Mouse (Mus musculus): Measurements from ENCODE around the gene Syna.

DNA sequence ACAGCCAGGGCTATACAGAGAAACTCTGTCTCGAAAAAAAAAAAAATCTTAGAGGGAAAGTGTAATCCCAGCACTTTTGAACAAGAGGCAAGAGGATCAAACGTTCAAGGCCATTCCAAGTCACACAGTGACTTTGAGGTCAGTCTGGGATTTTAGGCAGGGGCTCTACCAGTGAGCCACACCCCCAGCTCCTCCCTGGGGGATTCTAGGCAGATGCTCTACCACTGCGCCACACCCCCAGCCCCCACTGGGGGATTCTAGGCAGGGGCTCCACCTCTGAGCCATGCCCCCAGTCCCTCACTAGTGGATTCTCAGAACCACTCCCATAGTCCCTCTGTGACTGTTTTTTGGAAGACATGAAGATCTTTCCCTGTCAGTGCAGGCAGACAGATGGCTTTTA is 19.2 kb upstream of the Syna start:
- TF ChIP-seq POLR2A (IDR thresholded peaks at IDR 0.05; ENCODE audit: extremely low read depth, insufficient read depth, low read length) (no peak), CTCF (IDR thresholded peaks at IDR 0.05; ENCODE audit: low read depth, low read length) (no peak)

Data from liver, adult 2 months (tissue).